ENCODE assay signal across 7 mouse cellular contexts in the genomic region with DNA sequence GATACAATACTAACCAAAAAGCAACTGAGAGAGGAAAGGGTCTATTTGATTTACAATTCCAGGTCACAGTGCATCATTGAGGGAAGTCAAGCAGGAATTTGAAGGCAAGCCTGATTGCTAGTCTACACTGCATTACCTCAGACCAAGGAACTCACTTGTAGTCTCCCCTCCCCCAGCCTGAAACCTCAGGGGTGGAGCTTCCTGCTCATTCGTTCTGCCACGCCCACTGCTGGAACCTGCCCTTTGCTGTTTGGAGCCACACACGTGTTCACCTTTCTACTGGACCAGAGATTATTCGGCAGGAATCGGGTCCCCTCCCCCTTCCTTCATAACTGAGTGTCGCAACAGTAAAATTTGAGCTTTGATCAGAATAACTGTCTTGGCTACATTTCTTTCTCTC.
DNase-seq lines count a peak whose midpoint lies in the region; ATAC-seq and TF ChIP-seq lines count a peak whose summit lies in the region.
"Not testable (repeated sequence)": the region's sequence is repeated elsewhere in the genome, so short reads cannot be mapped to it uniquely, and the experiment has no call there.

No protein-coding gene starts in this region.

- H3K4me2 ChIP-seq in stomach, postnatal 0 days (replicated peaks; ENCODE audit: low read depth): not testable (repeated sequence)

- H3K9me3 ChIP-seq in stomach, postnatal 0 days (ENCODE audit: control insufficient read depth, low read length): not testable (repeated sequence)

- H3K27ac ChIP-seq in liver, adult 2 months (replicated peaks; ENCODE audit: insufficient read depth, low read depth, low read length); stomach, postnatal 0 days (replicated peaks): not testable (repeated sequence)

- 40% methylated on average over 6 of the region's 6 CpGs for WGBS in liver, adult 2 months
- 49% methylated on average over 6 of the region's 6 CpGs for WGBS in stomach, postnatal 0 days

- ATAC-seq in granulocyte monocyte progenitor cell, adult 5-6 weeks (replicated peaks; ENCODE audit: poor library complexity, severe bottlenecking): peak; percentile 35; the same call in 1 of the 2 replicates
- not testable (repeated sequence) for ATAC-seq in stomach, postnatal 0 days (ENCODE audit: low FRiP score, low TSS enrichment)

- H3K27me3 ChIP-seq in liver, adult 2 months (ENCODE audit: control insufficient read depth, insufficient read depth, low read length); stomach, postnatal 0 days (ENCODE audit: control insufficient read depth, insufficient read depth, low read length): not testable (repeated sequence)

- H3K79me2 ChIP-seq in liver, adult 2 months (ENCODE audit: control insufficient read depth, insufficient read depth, low read length): not testable (repeated sequence)

- not testable (repeated sequence) for H3K9ac ChIP-seq in liver, adult 2 months (ENCODE audit: low read depth, low read length); stomach, postnatal 0 days (ENCODE audit: low read length)

- not testable (repeated sequence) for TF ChIP-seq EP300 in stomach, postnatal 0 days (optimal IDR thresholded peaks at IDR 0.05)

- H3K36me3 ChIP-seq in liver, adult 2 months (ENCODE audit: control insufficient read depth, insufficient read depth, low read length); stomach, postnatal 0 days (ENCODE audit: control insufficient read depth, insufficient read depth, low read length): not testable (repeated sequence)

- not testable (repeated sequence) for TF ChIP-seq CTCF in liver, adult 2 months (IDR thresholded peaks at IDR 0.05; ENCODE audit: low read depth, low read length); stomach, postnatal 0 days (IDR thresholded peaks at IDR 0.05; ENCODE audit: low read depth)

- TF ChIP-seq POLR2A in liver, adult 2 months (IDR thresholded peaks at IDR 0.05; ENCODE audit: extremely low read depth, insufficient read depth, low read length): not testable (repeated sequence)

- H3K4me1 ChIP-seq in liver, adult 2 months (ENCODE audit: control insufficient read depth, insufficient read depth, low read length); stomach, postnatal 0 days (replicated peaks; ENCODE audit: control insufficient read depth, insufficient read depth): not testable (repeated sequence)

- peak; percentile 89 for DNase-seq in ES-CJ7 (ENCODE audit: low read depth, low spot score)
- peak; percentile 92 for DNase-seq in ZHBTc4 (ENCODE audit: low read depth, low spot score)
- DNase-seq in kidney, adult 11 months: peak; percentile 6
- DNase-seq in liver, adult 2 months (ENCODE audit: extremely low read depth, low read depth, low spot score): peak; percentile 56
- DNase-seq in stomach, postnatal 0 days (ENCODE audit: low spot score): peak; percentile 31
- DNase-seq in yolk sac, embryonic 10.5 days (ENCODE audit: low spot score): peak; percentile 35

- H3K4me3 ChIP-seq in liver, adult 2 months (ENCODE audit: insufficient read depth, low read depth, low read length); stomach, postnatal 0 days (ENCODE audit: low read depth, low read length): not testable (repeated sequence)

Comparison
In these comparisons a context has a peak if more than half of its experiments do, and no peak if none do; other contexts are left out.
1. DNase-seq: peak in every context shown above with its lines; median percentile 92 in ZHBTc4; 89 in ES-CJ7; 56 in liver, adult 2 months; 35 in yolk sac, embryonic 10.5 days; 31 in stomach, postnatal 0 days; 6 in kidney, adult 11 months.